Mouse (Mus musculus) lung, adult 2 months (tissue): ENCODE measurements around the gene Rnd3. TPM values are rescaled to one million over a fixed set of nuclear protein-coding genes. Genes with fewer than 3 reads are reported as not detected.
A peak's percentile ranks its signal among the peaks of the same experiment; 100 is the strongest.

Source experiments
- DNase-seq: peaks from one replicate; pipeline ENCODE4 v3.0.0; 2022
- H3K4me1 ChIP-seq: fragments of 200-500 bp; 2 replicates; pipeline ENCODE4 v1.6.1; 2011; ENCODE audit warnings: low read length; ENCODE audit not compliant: control insufficient read depth, insufficient read depth
- H3K4me3 ChIP-seq: fragments of 200-500 bp; replicated peaks from 2 replicates; pipeline ENCODE3; 2011; ENCODE audit warnings: low read depth, mild to moderate bottlenecking, control low read depth, low read length; ENCODE audit errors: extremely low read depth
- CTCF ChIP-seq: fragments of 200-500 bp; IDR thresholded peaks from 2 replicates; pipeline ENCODE4 v1.5.1; 2011; ENCODE audit warnings: mild to moderate bottlenecking, low read length, control low read depth; ENCODE audit not compliant: insufficient read depth
- POLR2A ChIP-seq: fragments of 200-500 bp; IDR thresholded peaks from 2 replicates; pipeline ENCODE4 v1.6.1; 2011; ENCODE audit warnings: low read depth, mild to moderate bottlenecking, control low read depth, low read length, borderline replicate concordance; ENCODE audit errors: extremely low read depth
- WGBS: fragments of 180-500 bp; shearing (Covaris S2); methylation state at CpG from one replicate; pipeline ENCODE4 v1.1.7; 2018; 5-methylcytosine and 5-hydroxymethylcytosine counted together
- polyA plus RNA-seq: library from polyadenylated mRNA; depleted of rRNA; stranded (reverse); fragments of >200 nt; gene quantifications from 2 replicates; pipeline ENCODE4 v1.2.3, GENCODE M21; 2012

Rnd3 gene
- polyA plus RNA-seq, 1 experiment: 4.3 TPM

- Histone ChIP-seq H3K4me3 (peak overlapping the region; percentile 81), H3K4me1 (peaks cover 4% of the 10 kb centered on the region; the same call in 1 of the 2 replicates)
- no peak for TF ChIP-seq CTCF
- no peak for TF ChIP-seq POLR2A
- no peak for DNase-seq
- under 1% methylated on average over 20 of the region's 20 CpGs for WGBS
Observed at GRCm38 (mm10) chr2:51148065-51148407, 875 bp downstream of the Rnd3 start.

- no peak; the same call in 1 of the 2 replicates for TF ChIP-seq POLR2A
- TF ChIP-seq CTCF: no peak
- peak; percentile 87 for DNase-seq
- Histone ChIP-seq H3K4me3 (peak overlapping the region; percentile 81), H3K4me1 (peaks cover 4% of the 10 kb centered on the region; the same call in 1 of the 2 replicates)
- WGBS: under 1% methylated on average over 43 of the region's 45 CpGs
Observed at GRCm38 (mm10) chr2:51147318-51148064, 1.4 kb downstream of the Rnd3 start.

GRCm38 (mm10) chr2:51146871-51147317 is 2.0 kb downstream of the Rnd3 start:
- Histone ChIP-seq H3K4me1 (peaks cover 4% of the 10 kb centered on the region; the same call in 1 of the 2 replicates), H3K4me3 (peak overlapping the region; percentile 81)
- peak; percentile 78 for DNase-seq
- TF ChIP-seq CTCF: no peak
- TF ChIP-seq POLR2A: peak; percentile 58; the same call in 1 of the 2 replicates
- 1% methylated on average over 18 of the region's 18 CpGs for WGBS

DNA sequence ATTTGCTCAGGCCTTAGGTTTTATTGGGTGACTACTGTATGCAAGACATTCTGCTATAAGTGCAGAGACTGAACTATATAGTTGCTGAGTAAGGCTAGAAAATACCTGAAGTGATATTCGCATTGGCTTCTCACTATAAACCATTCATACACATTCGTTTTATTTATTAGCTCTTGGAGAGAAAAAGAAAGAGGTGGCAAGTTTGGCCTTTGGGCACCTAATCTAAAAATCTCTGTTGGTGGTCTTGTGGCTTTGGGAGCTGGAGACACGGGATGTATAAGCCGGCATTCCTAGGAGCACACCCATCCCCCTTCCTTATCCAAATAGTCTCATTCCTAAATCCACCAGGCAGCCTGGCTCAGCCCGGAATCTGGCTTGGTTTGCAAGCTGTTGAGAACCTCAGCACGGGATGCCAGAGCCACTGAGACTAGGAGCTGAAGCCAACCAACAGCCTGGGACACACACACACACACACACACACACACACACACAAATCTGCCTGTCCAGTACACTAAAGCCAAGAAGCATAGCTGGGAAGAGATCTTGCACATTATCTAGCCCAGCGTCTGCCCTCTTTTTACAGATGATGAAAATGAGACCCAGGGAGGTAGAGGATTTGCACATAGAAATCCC is 3.0 kb downstream of the Rnd3 start:
- WGBS: 43% methylated on average over 7 of the region's 7 CpGs
- TF ChIP-seq POLR2A (no peak), CTCF (no peak)

GRCm38 (mm10) chr2:51144380-51145120 is 4.4 kb downstream of the Rnd3 start:
- 65% methylated on average over 6 of the region's 6 CpGs for WGBS
- Histone ChIP-seq H3K4me1 (peaks cover 10% of the 10 kb centered on the region), H3K4me3 (no peak overlapping the region)
- TF ChIP-seq CTCF (no peak), POLR2A (no peak)
- DNase-seq: no peak

More for the DNA sequence above, 3.0 kb downstream of the Rnd3 start:
- Histone ChIP-seq H3K4me1 (peaks cover 6% of the 10 kb centered on the region; the same call in 1 of the 2 replicates), H3K4me3 (peak overlapping the region; percentile 32)
- DNase-seq: no peak

- H3K4me3 ChIP-seq: no peak overlapping the region
- TF ChIP-seq POLR2A: no peak
- TF ChIP-seq CTCF: no peak
- 72% methylated on average over 1 of the region's 1 CpGs for WGBS
- DNase-seq: no peak
- H3K4me1 ChIP-seq: peaks cover 12% of the 10 kb centered on the region
Observed at GRCm38 (mm10) chr2:51142422-51142821, 6.5 kb downstream of the Rnd3 start.

DNA sequence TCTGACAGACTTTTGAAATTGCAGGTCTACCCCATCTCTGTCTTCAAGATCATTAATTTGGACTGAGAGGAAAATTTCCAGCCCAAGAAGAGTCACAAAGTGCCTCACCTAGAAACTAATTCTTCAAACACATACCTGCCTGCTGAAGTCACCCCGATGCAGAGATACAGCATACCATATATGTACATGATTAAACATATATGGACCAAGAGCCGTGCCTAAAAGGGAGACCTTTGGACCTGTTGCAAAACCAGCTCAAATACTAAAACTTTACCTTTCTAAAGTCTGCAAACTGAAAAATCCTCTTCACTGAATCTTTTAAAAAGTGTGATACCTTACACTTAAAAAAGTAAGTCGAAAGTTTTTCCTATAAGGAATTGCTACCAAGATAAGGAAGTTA is 7.6 kb downstream of the Rnd3 start:
- DNase-seq: no peak
- Histone ChIP-seq H3K4me1 (peaks cover 12% of the 10 kb centered on the region), H3K4me3 (no peak overlapping the region)
- no peak for TF ChIP-seq POLR2A
- no peak for TF ChIP-seq CTCF
- 69% methylated on average over 3 of the region's 3 CpGs for WGBS

DNA sequence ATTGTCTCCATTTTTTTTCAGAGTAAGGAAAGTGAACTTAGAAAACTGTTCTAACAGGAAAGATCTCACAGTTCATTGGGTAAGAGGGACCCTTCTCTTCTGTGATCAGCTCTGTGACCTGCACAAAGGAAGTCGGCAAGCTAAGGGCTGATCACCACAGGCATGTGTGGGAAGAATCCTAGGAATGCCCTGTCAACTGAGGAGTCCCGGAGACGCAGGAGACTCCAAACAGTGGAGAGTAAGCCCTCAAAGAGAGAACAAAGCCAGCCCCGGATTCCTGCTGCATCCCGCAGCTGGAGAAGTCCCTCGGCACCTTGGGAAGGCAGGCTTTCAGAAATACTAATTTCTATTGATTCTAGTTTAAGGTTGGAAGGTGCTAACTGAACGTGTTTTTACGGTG is 8.4 kb downstream of the Rnd3 start:
- Histone ChIP-seq H3K4me3 (no peak overlapping the region), H3K4me1 (peaks cover 12% of the 10 kb centered on the region)
- WGBS: 18% methylated on average over 8 of the region's 8 CpGs
- no peak for DNase-seq
- TF ChIP-seq CTCF (no peak), POLR2A (no peak)

DNA sequence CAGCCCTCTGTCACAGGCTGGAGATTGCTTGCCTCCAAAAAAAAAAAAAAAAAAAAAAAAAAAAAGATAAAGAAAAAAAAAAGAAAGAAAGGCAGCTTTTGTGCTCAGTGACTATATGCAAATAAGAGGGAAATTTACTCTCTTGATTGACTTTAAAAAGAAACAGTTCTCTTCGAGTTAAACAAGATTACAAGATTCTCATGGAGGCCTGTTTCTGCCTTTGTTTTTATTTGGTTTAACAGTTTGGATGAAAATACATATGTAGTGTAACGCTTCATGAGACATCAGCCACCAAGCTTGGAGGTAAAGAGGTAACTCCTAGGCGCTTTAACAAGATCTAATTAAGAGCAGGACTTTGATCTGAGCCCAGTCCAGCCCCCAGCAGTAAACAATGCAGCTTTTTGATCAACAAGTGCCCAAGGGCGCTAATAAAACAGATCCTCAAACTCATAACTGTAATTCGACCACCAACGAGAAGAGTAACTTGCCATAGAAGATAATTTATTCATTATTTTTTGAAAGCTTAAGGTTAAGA is 8.9 kb downstream of the Rnd3 start:
- DNase-seq: no peak
- 58% methylated on average over 6 of the region's 6 CpGs for WGBS
- TF ChIP-seq POLR2A (no peak), CTCF (no peak)
- peaks cover 12% of the 10 kb centered on the region for H3K4me1 ChIP-seq
- H3K4me3 ChIP-seq: no peak overlapping the region

- Histone ChIP-seq H3K4me3 (no peak overlapping the region), H3K4me1 (peaks cover 8% of the 10 kb centered on the region)
- 64% methylated on average over 5 of the region's 5 CpGs for whole genome bisulfite sequencing
- TF ChIP-seq POLR2A (no peak), CTCF (no peak)
- DNase-seq: no peak
Observed at GRCm38 (mm10) chr2:51139218-51139911, 9.5 kb downstream of the Rnd3 start.
